Mouse (Mus musculus) left cerebral cortex, adult 11 months (tissue): ENCODE data around the gene Ythdf1.

Experiments used
- DNase-seq: peaks from one replicate; pipeline ENCODE4 v3.0.0; 2022; ENCODE audit warnings: low spot score

The Ythdf1 gene

DNA sequence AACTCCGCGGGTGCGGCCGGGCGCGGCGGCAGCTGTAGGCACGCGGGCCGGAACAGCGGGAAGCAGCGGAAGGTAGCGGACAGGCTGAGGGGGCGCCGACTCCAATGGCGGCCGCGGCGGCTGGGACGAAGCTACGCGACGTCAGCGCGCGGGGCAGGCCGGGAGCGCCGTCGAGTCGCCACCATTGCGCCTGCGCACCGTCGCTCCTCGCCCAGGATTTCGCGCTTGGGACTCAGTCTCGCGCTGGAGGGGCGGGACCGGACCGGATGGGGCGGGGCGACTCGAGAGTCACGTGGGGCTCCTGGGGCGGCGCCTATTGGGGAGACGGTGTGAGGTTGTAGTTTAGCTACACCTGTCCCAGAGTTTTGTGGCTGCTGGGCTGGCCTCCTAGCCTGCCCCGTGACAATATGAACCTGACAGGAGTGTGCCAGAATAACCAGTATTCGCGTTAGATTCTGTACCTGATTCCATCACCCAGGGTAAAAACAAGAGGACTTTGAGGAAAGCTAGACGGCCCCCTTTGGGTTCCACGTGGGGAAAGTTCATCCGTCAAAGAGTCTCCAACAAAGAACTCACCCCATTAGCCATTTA is at the start of gene Ythdf1:
Gene Ythdf1, minus strand, starts transcription at position 140 of the 591 bp plus-strand sequence.
- DNase-seq = peak; percentile 87

DNA sequence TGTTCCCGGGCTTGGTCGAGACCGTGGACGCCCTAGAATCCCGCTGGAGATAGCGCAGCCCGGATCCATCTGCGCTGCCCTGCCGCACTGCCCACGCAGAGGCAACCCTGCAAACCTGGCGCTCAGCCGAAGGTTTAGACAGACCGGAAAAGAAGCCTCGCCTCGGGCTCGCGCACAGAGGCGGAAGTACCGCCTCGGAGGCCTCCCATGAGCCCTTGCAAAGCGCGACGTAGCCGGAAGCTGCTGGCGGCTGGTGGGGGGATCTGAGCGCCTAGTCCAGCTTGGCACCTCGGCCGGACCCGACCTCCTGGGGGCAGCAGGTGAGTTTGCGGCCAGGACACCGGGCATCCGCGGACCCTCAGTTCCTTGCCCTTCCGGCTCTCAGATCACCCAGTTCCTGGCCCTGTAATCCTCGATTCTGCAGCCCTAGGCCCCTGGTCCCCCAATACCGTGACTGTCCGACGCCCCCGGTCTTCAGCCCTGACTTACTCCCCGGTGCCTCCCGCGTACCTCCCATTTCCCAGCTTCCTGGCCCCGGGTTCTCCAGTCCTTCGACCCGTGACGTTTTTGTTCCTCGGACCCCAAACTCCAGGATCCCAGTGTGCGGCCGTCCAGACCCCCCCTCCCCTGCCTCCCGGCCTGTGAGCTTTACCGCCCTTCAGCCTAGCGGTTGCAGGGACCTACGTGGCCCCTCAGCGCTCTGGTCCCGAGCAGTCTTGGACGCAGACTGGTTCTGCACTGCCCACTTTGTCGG is 46.4 kb upstream of the Ythdf1 start, which contains the start of gene Arfgap1:
Gene Arfgap1, plus strand, starts transcription at position 216 of the 754 bp plus-strand sequence.
- DNase-seq = peak; percentile 87

DNA sequence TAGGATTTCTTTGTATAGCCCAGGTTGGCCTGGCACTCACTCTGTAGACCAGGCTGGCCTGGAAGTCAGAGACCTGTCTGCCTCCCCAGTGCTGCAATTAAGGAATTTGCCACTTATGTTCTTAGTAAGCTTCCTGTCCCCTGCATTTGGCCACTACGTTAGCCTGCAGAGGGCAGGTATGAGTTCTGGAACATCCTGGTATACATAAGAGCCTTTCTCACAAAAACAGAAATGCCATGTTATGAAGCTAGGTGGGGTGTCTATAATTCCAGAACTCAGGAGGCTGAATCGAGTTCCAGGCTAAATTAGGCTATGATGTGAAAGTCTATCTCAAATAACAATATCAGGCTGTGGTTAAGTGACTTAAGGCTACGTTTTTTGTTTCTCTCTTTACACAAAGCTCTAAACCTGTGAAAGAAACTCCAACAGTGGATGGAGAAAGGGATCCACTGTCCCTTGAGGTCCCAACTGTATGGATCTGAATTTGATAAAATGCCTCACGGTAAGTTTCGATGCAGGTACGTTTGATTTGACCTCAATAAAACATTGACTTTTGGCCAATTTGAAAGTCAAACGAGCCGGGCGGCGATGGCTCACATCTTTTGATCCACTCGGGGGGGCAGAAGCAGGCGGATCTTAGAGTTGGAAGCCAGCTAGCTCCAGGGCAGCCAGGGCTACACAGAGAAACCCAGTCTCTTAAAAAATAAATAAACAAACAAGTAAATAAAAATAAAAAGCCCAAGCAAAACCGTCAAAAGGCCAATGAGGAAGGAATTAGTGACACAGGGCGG is 45.5 kb upstream of the Ythdf1 start:
- no peak for DNase-seq

DNA sequence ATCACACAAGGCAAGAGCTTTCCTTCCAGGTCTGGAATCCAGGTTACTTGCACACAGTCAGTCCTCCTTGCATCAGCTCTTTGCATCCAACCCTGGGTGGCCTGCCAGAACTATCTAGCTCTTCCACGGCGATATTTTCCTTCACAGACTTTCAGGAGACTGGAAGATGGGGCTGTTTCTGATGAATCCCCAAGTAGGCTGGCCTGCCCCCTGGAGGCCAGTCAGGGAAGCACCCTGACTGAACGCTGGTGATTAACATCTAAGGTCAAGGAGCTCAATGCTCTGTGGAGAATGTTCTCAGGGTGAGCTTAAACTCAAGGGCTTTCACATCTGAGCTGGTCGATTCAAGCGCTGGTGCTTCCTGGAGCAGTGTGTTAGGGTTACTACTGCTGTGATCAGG is 43.2 kb upstream of the Ythdf1 start:
- DNase-seq = peak; percentile 55

DNA sequence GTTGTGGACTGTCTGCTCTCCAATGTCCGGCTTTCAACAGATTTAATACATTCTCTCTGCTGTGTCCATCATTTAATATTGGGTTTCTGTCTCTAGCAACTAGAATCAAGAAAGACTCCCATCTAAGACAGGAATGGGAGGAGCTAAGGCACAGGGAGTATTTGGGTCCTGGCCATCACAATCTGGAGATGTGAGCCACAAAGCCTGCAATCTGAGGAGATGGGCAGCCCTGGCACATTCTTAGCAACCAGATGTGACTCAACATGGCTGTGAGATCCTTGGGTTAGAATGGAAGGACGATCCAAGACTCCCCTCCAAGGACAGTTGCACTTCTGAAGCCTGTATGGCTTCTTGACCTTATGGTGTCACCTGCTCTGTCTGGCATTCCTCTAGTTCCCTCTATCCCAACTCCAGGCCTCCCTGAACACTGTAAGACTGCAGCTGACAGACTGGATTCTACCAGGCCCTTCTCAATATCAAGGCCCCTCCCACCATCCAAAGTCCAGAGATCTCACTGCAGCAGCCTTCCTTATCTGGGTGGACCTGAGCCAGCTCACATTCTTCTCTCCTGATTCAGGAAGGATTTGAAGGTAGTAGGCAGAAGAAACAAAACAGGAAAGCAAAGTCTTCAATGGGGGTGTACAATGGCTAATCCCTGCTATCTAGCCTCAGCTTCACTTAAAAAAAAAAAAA is 42.0 kb upstream of the Ythdf1 start:
- DNase-seq = no peak

DNA sequence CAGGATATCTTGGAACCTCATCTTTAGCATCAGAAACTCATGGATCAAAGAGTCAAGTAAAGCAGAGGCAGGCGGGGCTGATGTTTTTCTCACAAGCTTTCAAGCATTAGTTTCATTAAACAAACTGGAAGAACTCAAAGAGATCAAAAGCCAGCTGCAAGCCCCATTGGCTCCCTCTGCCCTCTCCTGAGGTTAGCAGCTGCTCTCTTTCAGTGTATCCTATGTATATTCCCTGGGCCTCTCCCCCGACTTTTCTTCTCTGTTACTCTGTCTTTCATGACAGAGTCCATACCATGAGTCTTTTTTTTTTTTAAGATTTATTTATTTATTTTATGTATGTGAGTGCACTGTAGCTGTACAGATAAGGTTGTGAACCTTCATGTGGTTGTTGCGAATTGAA is 39.4 kb upstream of the Ythdf1 start:
- no peak for DNase-seq

- DNase-seq = no peak
Observed at GRCm38 (mm10) chr2:180959605-180960004, 38.9 kb upstream of the Ythdf1 start.

DNA sequence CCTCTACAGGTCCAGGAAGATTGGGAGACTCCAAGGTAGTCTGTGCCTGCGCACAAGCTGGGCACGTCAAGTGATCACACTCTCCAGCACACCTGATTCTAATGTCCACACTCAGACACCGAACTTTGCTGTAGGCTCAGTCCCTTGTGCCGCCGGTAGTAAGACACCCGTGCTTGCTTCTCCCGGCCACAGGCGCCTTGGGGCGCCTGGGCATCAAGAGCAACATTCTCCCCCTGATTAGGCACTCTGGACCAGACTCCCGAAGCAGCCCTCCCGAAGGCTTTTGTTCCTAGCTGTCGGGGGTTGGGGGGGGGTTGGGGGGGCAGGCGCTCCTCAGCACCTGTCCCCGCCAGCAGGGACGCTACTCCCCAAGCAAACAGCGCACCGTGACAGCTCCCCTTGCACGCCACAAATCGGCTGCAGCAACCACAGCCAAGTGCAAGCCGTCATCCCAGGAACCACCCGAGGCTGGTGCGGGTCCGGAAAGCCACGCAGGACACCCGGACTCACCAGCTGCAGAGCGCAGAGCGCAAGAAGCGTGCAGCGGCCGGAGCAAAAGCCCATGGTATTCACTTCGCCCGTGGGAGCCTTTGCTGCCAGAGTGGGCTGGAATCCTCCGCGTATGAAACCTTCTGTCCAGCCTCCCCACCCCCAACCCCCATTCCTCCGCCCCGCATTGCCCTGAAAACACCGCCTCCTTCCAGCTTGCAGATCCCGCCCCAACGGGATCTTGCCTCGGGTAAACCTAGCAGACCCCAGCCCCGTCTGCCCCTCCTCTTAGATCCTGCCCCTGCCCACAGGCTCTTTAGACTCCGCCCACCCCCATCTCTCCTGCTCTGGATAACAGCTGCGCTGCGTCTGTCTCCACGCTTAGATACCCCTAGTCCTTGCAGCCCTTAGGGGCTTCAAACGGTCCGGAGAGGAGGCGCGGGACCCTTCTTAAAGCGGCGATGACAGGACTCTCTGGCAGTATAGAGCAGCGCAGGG is 33.6 kb upstream of the Ythdf1 start, which contains the start of gene Nkain4:
Gene Nkain4, minus strand, starts transcription at position 639 of the 987 bp plus-strand sequence.
- no peak for DNase-seq

DNA sequence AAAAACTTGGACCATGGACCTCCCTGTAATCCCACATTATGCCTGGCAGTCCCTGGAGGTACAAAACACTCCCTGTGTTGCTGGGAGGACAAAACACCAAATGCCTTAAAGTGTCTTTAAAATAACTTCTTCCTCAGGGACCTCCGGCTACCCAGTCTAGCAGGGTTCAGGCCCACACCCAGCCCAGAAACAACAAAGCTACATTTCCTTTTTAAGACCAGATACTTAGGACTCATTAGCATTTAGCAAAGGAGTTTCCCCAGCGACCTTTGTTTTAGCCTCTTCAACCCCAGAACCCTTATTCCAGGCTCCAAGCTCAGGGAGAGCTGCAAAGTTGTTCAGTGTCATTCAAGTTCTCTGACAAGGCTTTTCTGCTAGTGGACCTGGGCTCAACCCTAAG is 32.9 kb upstream of the Ythdf1 start:
- no peak for DNase-seq

GRCm38 (mm10) chr2:180952731-180953171 is 32.0 kb upstream of the Ythdf1 start:
- no peak for DNase-seq

DNA sequence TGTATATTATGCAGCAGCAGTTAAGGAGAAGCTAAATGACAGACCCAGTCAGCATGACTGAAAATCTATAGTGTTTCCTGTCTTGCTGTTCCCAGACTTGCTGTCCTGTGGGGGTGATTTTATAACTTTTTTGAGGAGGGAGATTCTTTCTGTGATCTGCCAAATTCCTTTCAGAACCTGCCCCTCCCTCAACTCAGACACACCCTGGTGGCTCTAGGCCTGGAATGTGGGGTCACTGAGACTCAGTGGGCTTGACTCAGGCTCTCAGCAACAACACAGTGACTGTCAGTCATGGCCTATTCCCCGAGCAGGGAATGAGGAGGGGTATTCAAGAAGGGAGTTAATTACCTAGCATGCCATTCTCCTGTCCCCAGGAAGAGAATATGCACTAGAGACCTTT is 29.2 kb upstream of the Ythdf1 start:
- DNase-seq = no peak

GRCm38 (mm10) chr2:180941869-180942268 is 21.1 kb upstream of the Ythdf1 start:
- DNase-seq = no peak

DNA sequence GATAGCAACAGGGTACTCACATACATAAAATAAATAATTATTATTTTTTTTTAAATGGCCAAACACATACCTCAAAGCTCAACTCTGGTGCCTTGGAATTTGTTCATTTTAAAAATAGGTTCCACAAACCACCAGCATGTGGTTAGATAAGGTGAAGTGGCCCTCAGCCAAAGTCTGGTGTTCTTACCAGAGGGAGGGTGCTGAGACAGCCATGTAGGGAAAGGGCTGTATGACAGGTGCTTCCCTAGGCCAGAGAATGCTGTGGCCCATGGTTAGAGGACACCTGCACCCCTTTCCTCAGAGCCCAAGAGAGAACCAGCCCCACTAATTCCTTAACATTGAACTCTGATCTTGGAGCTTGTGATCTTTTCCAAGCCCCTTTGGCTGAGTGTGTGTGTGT is 19.4 kb upstream of the Ythdf1 start:
- DNase-seq = no peak

GRCm38 (mm10) chr2:180932418-180932817 is 11.7 kb upstream of the Ythdf1 start:
- DNase-seq = no peak

GRCm38 (mm10) chr2:180928723-180929122 is 8.0 kb upstream of the Ythdf1 start, which contains the start of gene Birc7:
Gene Birc7 (plus strand): TSS chr2:180929023.
- DNase-seq = no peak

- peak; percentile 60 for DNase-seq
Observed at GRCm38 (mm10) chr2:180925176-180925575, 4.4 kb upstream of the Ythdf1 start.

DNA sequence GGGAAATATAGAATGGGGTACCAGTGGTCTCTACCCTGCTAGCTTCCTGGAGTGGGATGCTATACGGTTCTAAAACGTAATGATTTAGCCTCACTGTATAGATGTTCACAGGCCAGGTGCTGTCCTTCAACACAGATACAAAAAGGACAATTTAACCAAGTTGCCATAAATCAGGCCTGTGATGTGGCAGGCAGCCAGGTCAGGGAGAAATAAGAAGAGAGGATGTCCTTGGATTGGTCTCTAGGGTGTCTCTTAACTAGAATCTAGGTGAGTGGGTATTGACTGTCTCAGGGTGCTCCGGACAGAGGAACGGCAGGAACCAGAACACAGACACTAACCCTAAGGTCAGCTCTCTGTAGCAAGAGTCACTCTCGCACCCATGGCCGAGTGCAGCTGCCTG is 2.0 kb upstream of the Ythdf1 start:
- no peak for DNase-seq

GRCm38 (mm10) chr2:180919913-180920809 is 588 bp downstream of the Ythdf1 start:
- DNase-seq = no peak

- DNase-seq = no peak
Observed at GRCm38 (mm10) chr2:180915886-180916433, 4.8 kb downstream of the Ythdf1 start.
